32 mouse cellular contexts compared by ENCODE assay signal in genomic region chr9:118504656-118505055, GRCm38 (mm10). TPM values are rescaled to one million over a fixed set of nuclear protein-coding genes. Genes with fewer than 3 reads are reported as not detected.
DNase-seq lines count a peak whose midpoint lies in the region; ATAC-seq lines count a peak whose summit lies in the region.
"Had no signal": no experiment of that assay in that cellular context is flagged by ENCODE, and none has a peak within 500 bp of the region (broad histone marks: within the 10 kb centered on the region; RNA-seq: fewer than 3 reads in every experiment).

No protein-coding gene starts in this region.

- 76% methylated on average over 3 of the region's 3 CpGs for WGBS in kidney, embryonic 14.5 days

- H3K27ac ChIP-seq in kidney, embryonic 14.5 days (ENCODE audit: low read depth, low read length) = no peak overlapping the region; the same call in 1 of the 2 replicates
- H3K27ac ChIP-seq: embryonic facial prominence, embryonic 13.5 days; gastrocnemius, adult 2 months; hindbrain, embryonic 10.5 days; hindbrain, embryonic 15.5 days; layer of hippocampus, adult 2 months; limb, embryonic 10.5 days; limb, embryonic 15.5 days; liver, embryonic 14.5 days; stomach, postnatal 0 days had no signal

- peaks cover 13% of the 10 kb centered on the region for H3K4me1 ChIP-seq in kidney, embryonic 14.5 days (ENCODE audit: control insufficient read depth, insufficient read depth, low read length)

- no peak overlapping the region for H3K4me2 ChIP-seq in kidney, embryonic 14.5 days (replicated peaks; ENCODE audit: low read depth, low read length)
- H3K4me2 ChIP-seq: embryonic facial prominence, embryonic 13.5 days; limb, embryonic 15.5 days had no signal

- no peaks in the 10 kb centered on the region for H3K36me3 ChIP-seq in kidney, embryonic 14.5 days (ENCODE audit: control insufficient read depth, insufficient read depth, low read length)
- H3K36me3 ChIP-seq: embryonic facial prominence, embryonic 13.5 days; hindbrain, embryonic 10.5 days; hindbrain, embryonic 15.5 days; limb, embryonic 10.5 days; limb, embryonic 15.5 days had no signal

- H3K27me3 ChIP-seq in kidney, embryonic 14.5 days (ENCODE audit: control insufficient read depth, insufficient read depth, low read length) = no peaks in the 10 kb centered on the region
- H3K27me3 ChIP-seq: embryonic facial prominence, embryonic 13.5 days; hindbrain, embryonic 15.5 days; limb, embryonic 15.5 days had no signal

- H3K4me3 ChIP-seq in kidney, embryonic 14.5 days (ENCODE audit: low read length) = no peak overlapping the region
- H3K4me3 ChIP-seq: embryonic facial prominence, embryonic 13.5 days; erythroblast, embryonic 14.5 days; gastrocnemius, adult 2 months; hindbrain, embryonic 10.5 days; hindbrain, embryonic 15.5 days; layer of hippocampus, adult 2 months; limb, embryonic 10.5 days; limb, embryonic 15.5 days had no signal

- ATAC-seq in kidney, embryonic 14.5 days (ENCODE audit: low FRiP score, low TSS enrichment) = 0 out of 2 replicates have a peak, but pooled peaks have one; percentile 12
- ATAC-seq in granulocyte monocyte progenitor cell, adult 5-6 weeks (replicated peaks; ENCODE audit: poor library complexity, severe bottlenecking) = no peak
- ATAC-seq: forebrain, embryonic 16.5 days; inflammation-experienced regulatory T-cells, adult 6 months had no signal

- peak; percentile 54 for DNase-seq in kidney, adult 18-20 months
- DNase-seq in kidney, postnatal 14 days = peak; percentile 69
- no peak for DNase-seq in lung, postnatal 4 days
- DNase-seq in layer of hippocampus, adult 9-10 months (ENCODE audit: low spot score) = no peak
- DNase-seq: adrenal gland, postnatal 25 days; B cell, adult 2 months; cerebellum, adult 11-12 months; gastrocnemius, adult 2 months; gastrocnemius, postnatal 36 days; heart, postnatal 14 days; lung, adult 2 months; lung, postnatal 10 days; midbrain, embryonic 14.5 days; right cerebral cortex, adult 18-20 months; spleen, adult 18-20 months; thymus, adult 18-20 months; thymus, postnatal 36 days had no signal

- H3K9me3 ChIP-seq in kidney, embryonic 14.5 days (ENCODE audit: control insufficient read depth, low read length) = no peaks in the 10 kb centered on the region
- H3K9me3 ChIP-seq: embryonic facial prominence, embryonic 13.5 days; hindbrain, embryonic 10.5 days; hindbrain, embryonic 15.5 days; limb, embryonic 10.5 days; limb, embryonic 15.5 days had no signal

- H3K9ac ChIP-seq in kidney, embryonic 14.5 days (ENCODE audit: low read depth, low read length) = no peak overlapping the region
- H3K9ac ChIP-seq: embryonic facial prominence, embryonic 13.5 days; hindbrain, embryonic 15.5 days; limb, embryonic 15.5 days; liver, embryonic 14.5 days had no signal

RNA-seq across cellular contexts. Expression of gene Golga4, which starts 1.4 kb away (rescaled TPM):
- 54.5 and 70.7 TPM in 2 replicates for polyA plus RNA-seq in kidney, embryonic 14.5 days (2014; fragmentation: Nextera tagmentation; extraction: Ambion mirVana)
- 50.2 and 61.6 TPM in 2 replicates for total RNA-seq in granulocyte monocyte progenitor cell, adult 5-6 weeks (2014; fragmentation: Nextera tagmentation)
- total RNA-seq in granulocyte monocyte progenitor cell, adult 5-6 weeks (2017) = 69.4 and 82.7 TPM in 2 replicates

RNA-seq across cellular contexts. Expression of gene Eomes, which starts 26.6 kb away (rescaled TPM):
- polyA plus RNA-seq in kidney, embryonic 14.5 days (2014; fragmentation: Nextera tagmentation; extraction: Ambion mirVana) = not detected in 2 replicates
- not detected in 2 replicates for total RNA-seq in granulocyte monocyte progenitor cell, adult 5-6 weeks (2014; fragmentation: Nextera tagmentation)
- total RNA-seq in granulocyte monocyte progenitor cell, adult 5-6 weeks (2017) = not detected in 2 replicates
- total RNA-seq: gastrocnemius, adult 2 months; gastrocnemius, postnatal 36 days; heart, postnatal 14 days had no signal
- polyA plus RNA-seq: erythroblast, embryonic 14.5 days; heart, embryonic 14.5 days; hindbrain, embryonic 10.5 days; neural tube, embryonic 11.5 days had no signal

Comparison
In these comparisons a context has a peak if more than half of its experiments do, and no peak if none do; other contexts are left out.
1. DNase-seq: peak in kidney, adult 18-20 months (single experiment) and kidney, postnatal 14 days (single experiment); none in lung, postnatal 4 days (0 of 2) and layer of hippocampus, adult 9-10 months (single experiment).